Mouse (Mus musculus) megakaryocyte, embryonic 14.5 days (primary cell): Measurements from ENCODE around the gene Pacs1.

Source experiments
- FLI1 ChIP-seq: IDR thresholded peaks from 2 replicates; pipeline ENCODE4 v1.6.1; 2012; ENCODE audit warnings: low read length, inconsistent platforms, mixed read lengths
- GATA1 ChIP-seq: IDR thresholded peaks from 3 replicates; pipeline ENCODE4 v1.6.1; 2012; ENCODE audit warnings: mixed read lengths, low read length, inconsistent platforms, borderline replicate concordance

DNA sequence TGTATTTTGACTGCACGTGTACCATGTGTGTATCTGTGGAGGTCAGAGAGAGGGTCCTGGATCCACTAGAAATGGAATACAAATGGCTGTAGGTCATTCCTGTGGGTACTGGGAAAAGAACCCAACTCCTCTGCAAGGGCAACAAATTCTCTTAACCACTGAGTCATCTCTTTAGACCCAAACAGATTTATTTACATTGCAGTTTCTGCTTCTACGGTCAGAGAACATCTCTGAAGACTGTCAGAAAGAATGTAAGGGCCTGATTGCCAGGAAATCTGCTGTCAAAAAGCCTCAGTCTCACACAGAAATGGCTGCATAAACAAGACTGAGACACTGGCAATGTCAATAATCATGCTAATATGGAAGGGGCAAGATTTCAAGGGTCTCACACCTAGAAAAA is 51.0 kb downstream of the Pacs1 start:
- TF ChIP-seq GATA1 (no peak), FLI1 (no peak)
